Mouse (Mus musculus): ENCODE measurements around the gene Bnip2. TPM values are rescaled to one million over a fixed set of nuclear protein-coding genes. Genes with fewer than 3 reads are reported as not detected.
"Not testable (repeated sequence)": the region's sequence is repeated elsewhere in the genome, so short reads cannot be mapped to it uniquely, and the experiment has no call there.

Gene Bnip2
- polyA plus RNA-seq, 1 experiment from 2014 or later: 73.8 TPM

DNA sequence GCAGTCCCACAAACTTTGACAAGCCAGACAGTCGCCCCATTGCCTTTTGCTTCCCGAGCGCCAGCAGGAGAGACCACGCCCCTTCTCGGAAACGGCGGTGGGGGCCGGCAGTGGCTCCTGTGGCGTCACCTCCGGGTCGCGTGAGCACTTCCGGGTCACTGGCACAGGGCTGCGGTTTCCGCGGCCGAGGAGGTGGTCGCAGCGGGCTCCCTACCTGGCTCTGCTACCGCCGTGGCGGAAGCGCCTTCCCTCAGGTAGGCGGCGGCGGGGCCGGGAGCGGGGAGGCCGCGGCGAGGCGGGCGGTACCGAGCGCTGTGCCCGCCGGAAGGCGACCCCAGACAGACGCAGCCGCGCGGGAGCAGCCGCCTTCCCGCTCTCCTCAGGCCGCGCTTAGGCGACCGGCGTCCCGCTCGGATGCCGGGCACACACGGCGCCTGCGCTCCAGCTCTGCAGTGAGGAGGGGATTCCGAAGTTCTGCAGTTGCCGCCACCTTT, 23.2 kb downstream of the Bnip2 start, which contains the start of gene Gtf2a2:
Gene Gtf2a2 (plus strand): TSS at position 143 of the 494 bp plus-strand sequence.
- H3K36me3 ChIP-seq (replicated peaks): peaks cover 19% of the 10 kb centered on the region; the same call in 1 of the 2 replicates
- under 1% methylated on average over 57 of the region's 57 CpGs for WGBS

DNA sequence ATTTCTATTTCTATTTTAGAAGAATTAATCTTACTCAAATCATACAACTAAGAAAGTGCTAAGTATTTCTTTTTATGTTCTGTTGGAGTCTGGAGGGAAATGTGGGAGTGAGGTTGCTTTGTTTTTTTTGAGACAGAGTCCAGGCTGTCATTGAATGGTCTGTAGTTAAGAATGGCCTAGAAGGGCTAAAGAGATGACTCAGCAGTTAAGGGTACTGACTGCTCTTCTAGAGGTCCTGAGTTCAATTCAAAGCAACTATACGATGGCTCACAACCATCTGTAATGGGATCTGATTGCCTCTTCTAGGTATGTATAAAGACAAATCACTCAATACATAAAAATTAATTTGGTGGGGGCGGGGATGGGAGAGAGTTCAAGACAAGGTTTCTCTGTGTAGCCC, 26.4 kb downstream of the Bnip2 start:
- Histone ChIP-seq H3K4me2 (no peak overlapping the region), H3K9me3 (no peaks in the 10 kb centered on the region), H3K9ac (no peak overlapping the region), H3K4me3 (no peak overlapping the region), H3K27me3 (replicated peaks) (no peaks in the 10 kb centered on the region), H3K36me3 (replicated peaks) (0 out of 2 replicates have a peak, but pooled peaks cover 3% of the 10 kb centered on the region), H3K4me1 (peaks cover 23% of the 10 kb centered on the region), H3K27ac (no peak overlapping the region)
- 89% methylated on average over 2 of the region's 2 CpGs for WGBS
- ATAC-seq (replicated peaks): no peak

More for the DNA sequence above, 23.2 kb downstream of the Bnip2 start, which contains the start of gene Gtf2a2:
- H3K4me3 ChIP-seq: peak within 1 kb of the TSS; percentile 73
- peak; percentile 99 for ATAC-seq (replicated peaks)
- H3K27ac ChIP-seq: peak within 1 kb of the TSS; percentile 91
- H3K4me2 ChIP-seq: peak within 1 kb of the TSS; percentile 75
- H3K4me1 ChIP-seq: peaks cover 23% of the 10 kb centered on the region
- H3K9me3 ChIP-seq: no peaks in the 10 kb centered on the region
- H3K9ac ChIP-seq: peak within 1 kb of the TSS; percentile 91
- H3K27me3 ChIP-seq (replicated peaks): no peaks in the 10 kb centered on the region

DNA sequence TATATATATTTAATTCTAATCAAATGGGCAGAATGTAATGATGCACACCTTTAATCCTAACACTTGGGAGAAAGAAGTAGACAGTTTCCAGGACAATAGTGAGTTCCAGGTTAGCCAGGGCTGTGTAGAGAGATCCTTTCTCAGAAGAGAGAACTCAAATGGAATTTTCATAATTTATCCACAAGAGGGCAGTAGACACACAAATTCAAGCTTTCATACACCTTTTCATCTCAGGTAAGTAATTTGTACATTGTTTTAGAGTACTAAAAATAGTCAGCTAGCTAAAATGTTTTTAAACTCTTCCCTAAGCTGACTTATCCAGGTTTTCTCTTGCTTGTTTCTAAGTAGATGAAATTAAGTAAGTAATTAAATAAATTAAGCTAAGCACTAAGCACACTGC, 29.6 kb downstream of the Bnip2 start:
- no peak for ATAC-seq (replicated peaks)
- peaks cover 9% of the 10 kb centered on the region for H3K4me1 ChIP-seq
- H3K9ac ChIP-seq: no peak overlapping the region

DNA sequence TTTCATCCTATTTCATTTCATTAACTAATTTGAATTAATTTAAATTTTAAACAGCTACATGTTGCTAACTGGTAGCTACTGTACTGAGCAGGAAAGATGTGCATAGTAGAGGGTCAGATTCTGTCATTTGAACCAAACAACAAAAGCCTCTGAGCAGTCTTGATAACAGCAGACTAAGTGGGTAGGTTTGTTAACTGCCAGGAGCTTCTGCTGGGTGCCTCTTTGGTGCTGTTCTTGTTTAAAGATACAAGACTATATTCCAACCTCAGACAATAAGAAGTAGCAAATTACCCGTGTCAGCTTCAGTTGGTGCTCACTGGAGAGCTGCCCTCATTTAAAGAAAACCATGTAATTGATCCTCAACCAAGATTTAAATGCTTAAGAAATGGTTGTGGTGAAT, 32.3 kb downstream of the Bnip2 start:
- Histone ChIP-seq H3K36me3 (replicated peaks) (0 out of 2 replicates have a peak, but pooled peaks cover 3% of the 10 kb centered on the region), H3K9ac (no peak overlapping the region), H3K27me3 (replicated peaks) (no peaks in the 10 kb centered on the region), H3K4me2 (no peak overlapping the region), H3K27ac (no peak overlapping the region), H3K4me3 (no peak overlapping the region), H3K9me3 (no peaks in the 10 kb centered on the region), H3K4me1 (no peaks in the 10 kb centered on the region)
- ATAC-seq (replicated peaks): no peak
- WGBS: 76% methylated on average over 1 of the region's 1 CpGs

More for the DNA sequence above, 29.6 kb downstream of the Bnip2 start:
- Histone ChIP-seq H3K4me2 (no peak overlapping the region), H3K9me3 (no peaks in the 10 kb centered on the region), H3K4me3 (no peak overlapping the region), H3K27me3 (replicated peaks) (no peaks in the 10 kb centered on the region), H3K36me3 (replicated peaks) (0 out of 2 replicates have a peak, but pooled peaks cover 3% of the 10 kb centered on the region), H3K27ac (no peak overlapping the region)

DNA sequence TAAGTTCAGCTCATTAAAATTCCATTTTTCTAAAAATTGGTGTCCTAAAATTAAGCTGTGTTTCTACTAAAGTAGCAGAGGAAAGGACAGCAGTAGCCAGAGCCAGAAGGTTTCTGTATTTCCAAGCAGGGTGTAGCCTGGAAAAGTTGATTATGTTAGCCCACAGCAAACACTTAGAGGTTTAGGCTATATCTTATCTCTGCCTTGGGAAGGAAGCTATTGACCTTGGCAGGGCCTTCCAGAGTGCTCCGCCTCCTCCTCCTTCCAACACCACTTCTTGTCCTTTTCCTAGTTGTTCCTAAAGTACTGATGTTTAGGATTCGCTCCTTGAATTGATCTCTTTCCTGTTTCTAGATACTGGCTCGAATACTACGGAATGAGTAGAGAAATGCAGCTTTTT, 32.8 kb downstream of the Bnip2 start:
- no peaks in the 10 kb centered on the region for H3K9me3 ChIP-seq
- no peak overlapping the region for H3K9ac ChIP-seq
- no peak for ATAC-seq (replicated peaks)
- H3K4me2 ChIP-seq: no peak overlapping the region
- no peak overlapping the region for H3K4me3 ChIP-seq
- no peaks in the 10 kb centered on the region for H3K4me1 ChIP-seq
- H3K27me3 ChIP-seq (replicated peaks): no peaks in the 10 kb centered on the region
- H3K36me3 ChIP-seq (replicated peaks): 0 out of 2 replicates have a peak, but pooled peaks cover 3% of the 10 kb centered on the region
- 95% methylated on average over 4 of the region's 4 CpGs for WGBS
- H3K27ac ChIP-seq: no peak overlapping the region

DNA sequence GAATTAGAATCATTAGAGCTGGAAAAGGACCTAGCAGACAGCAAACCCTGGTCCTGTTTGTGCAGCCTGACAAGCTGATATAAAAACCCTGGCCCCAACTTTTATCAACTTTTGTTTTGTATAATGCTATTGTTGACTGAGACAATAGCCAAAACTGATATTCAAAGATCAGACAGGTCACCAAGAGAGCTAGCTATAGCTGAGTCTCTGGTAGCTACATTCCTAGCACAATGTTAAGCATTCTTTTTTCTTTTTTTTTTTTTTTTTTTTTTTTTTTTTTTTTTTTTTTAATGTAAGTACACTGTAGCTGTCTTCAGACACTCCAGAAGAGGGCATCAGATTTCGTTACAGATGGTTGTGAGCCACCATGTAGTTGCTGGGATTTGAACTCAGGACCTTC, 34.3 kb downstream of the Bnip2 start:
- H3K9ac ChIP-seq; H3K27ac ChIP-seq; H3K4me1 ChIP-seq; ATAC-seq (replicated peaks); H3K4me2 ChIP-seq; H3K4me3 ChIP-seq; H3K27me3 ChIP-seq (replicated peaks); H3K36me3 ChIP-seq (replicated peaks); H3K9me3 ChIP-seq: not testable (repeated sequence)
- 68% methylated on average over 1 of the region's 1 CpGs for WGBS

DNA sequence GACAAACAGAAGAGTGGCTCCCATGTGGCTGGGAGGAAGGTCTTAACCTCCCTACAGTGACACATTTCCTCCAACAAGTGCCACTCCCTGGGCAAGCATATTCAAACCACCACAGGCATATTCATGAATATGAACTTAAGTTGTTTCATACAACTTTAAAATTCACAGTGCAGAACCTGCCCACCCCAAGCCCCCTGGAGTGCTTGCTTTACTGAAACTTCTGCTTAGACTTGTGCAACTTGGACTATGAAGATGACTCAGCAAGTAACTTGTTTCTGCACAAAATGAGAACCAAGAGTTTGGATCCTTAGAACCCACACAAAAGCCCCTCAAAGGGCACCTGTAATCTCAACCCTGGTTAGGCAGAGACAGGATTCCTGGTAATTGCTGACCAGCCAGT, 35.4 kb downstream of the Bnip2 start:
- 0 out of 2 replicates have a peak, but pooled peaks cover 3% of the 10 kb centered on the region for H3K36me3 ChIP-seq (replicated peaks)
- H3K27me3 ChIP-seq (replicated peaks): no peaks in the 10 kb centered on the region
- no peak overlapping the region for H3K4me3 ChIP-seq
- H3K27ac ChIP-seq: no peak overlapping the region
- no peak overlapping the region for H3K9ac ChIP-seq
- ATAC-seq (replicated peaks): no peak
- no peaks in the 10 kb centered on the region for H3K4me1 ChIP-seq
- H3K9me3 ChIP-seq: no peaks in the 10 kb centered on the region
- no peak overlapping the region for H3K4me2 ChIP-seq

DNA sequence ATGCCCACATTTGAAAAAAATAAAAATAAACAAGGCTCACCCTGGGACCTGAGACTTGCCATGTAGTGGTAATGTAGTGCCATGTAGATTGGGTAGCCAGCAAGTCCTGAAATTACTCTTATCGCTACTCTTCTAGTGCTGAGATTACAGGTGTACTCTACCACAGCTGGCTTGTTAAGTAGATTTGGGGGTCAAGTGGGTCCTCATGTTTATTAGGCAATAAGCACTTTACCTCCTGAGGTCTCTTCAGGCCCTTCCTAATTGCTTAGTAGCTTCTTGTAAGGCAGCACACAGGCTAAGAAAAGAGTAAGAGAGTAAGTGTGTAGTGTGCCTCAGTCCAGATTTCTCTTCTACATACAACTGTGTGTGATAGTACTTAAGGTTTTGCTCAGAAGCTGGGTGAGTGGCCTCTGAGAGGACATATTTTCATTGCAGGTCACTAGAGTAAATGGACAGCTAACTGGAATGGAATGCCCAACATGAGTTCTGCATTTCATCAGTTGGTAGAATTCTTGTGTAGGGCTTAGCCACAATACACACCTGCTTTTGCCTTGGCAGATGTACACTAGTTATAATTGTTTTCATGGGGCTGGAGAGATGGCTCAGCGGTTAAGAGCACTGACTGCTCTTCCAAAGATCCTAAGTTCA, 36.2 kb downstream of the Bnip2 start:
- no peaks in the 10 kb centered on the region for H3K36me3 ChIP-seq (replicated peaks)
- no peak overlapping the region for H3K4me3 ChIP-seq
- no peak overlapping the region for H3K4me2 ChIP-seq
- WGBS: 91% methylated on average over 2 of the region's 2 CpGs
- H3K27ac ChIP-seq: no peak overlapping the region
- H3K4me1 ChIP-seq: no peaks in the 10 kb centered on the region
- H3K27me3 ChIP-seq (replicated peaks): no peaks in the 10 kb centered on the region
- H3K9me3 ChIP-seq: no peaks in the 10 kb centered on the region
- H3K9ac ChIP-seq: no peak overlapping the region
- ATAC-seq (replicated peaks): no peak

DNA sequence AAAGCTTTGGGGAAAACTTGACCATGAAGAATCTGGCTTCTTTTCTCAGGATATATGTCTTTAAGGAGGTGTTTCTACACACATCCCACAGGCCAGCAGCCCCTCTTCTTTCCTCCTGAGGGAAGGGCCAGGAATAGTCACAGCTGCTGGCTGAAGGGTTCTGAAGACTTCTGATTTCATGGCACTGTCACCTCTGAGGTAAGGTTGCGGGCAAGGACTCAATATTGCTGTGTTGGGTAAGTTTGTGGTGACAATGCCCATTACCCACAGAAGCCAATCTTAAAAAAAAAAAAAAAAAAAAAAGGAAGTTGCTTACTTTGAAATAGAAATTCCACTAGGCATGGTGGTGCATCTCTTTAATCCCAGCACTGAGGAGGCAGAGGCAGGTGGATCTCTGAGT, 42.9 kb downstream of the Bnip2 start:
- Histone ChIP-seq H3K27ac (no peak overlapping the region), H3K4me1 (no peaks in the 10 kb centered on the region), H3K9me3 (no peaks in the 10 kb centered on the region), H3K4me3 (no peak overlapping the region), H3K27me3 (replicated peaks) (no peaks in the 10 kb centered on the region), H3K9ac (no peak overlapping the region), H3K36me3 (replicated peaks) (no peaks in the 10 kb centered on the region), H3K4me2 (no peak overlapping the region)
- 83% methylated on average over 1 of the region's 1 CpGs for WGBS
- no peak for ATAC-seq (replicated peaks)

DNA sequence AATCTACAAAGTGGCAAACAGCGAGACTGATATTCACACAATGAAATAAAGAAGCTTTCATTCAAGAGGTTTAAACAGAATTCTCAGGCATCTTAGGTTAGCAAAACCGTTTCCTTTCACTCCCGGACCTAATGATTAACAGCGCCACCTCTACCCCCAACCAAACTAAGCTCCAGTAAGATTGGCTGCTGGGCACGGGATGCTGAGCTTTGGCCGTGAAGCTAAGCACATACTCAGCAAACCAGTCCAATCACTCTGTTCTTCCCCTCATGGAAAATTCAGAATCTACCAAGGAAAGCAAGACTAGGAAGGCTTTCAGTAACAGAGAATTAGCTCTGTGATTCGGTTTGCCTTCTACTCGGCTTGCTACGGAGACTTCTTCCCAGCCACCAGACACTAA, 43.8 kb downstream of the Bnip2 start:
- H3K27ac ChIP-seq: no peak overlapping the region

DNA sequence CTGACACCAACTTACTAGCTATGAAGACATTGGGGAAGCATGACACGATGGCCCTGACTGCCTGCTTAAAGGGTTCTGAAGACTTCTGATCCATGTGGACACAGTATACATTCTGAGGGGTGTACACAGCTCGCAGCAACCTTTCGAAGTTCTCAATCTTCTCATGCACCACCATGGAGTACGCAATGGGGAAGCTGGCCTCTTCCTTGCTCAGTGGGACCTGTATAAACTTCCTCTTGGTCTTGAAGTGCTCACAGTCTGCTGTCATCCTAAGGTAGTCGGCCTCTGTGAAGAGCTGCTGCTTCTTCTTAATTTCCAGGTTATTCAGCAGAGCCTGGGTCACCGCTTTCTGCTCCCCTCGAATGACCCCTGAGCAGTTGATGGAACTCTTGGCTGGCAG, 45.4 kb downstream of the Bnip2 start:
- no peak for ATAC-seq (replicated peaks)
- no peaks in the 10 kb centered on the region for H3K4me1 ChIP-seq
- no peak overlapping the region for H3K9ac ChIP-seq
- H3K4me2 ChIP-seq: no peak overlapping the region
- H3K9me3 ChIP-seq: no peaks in the 10 kb centered on the region
- no peaks in the 10 kb centered on the region for H3K36me3 ChIP-seq (replicated peaks)
- H3K27me3 ChIP-seq (replicated peaks): no peaks in the 10 kb centered on the region
- 92% methylated on average over 7 of the region's 7 CpGs for WGBS
- no peak overlapping the region for H3K4me3 ChIP-seq
- H3K27ac ChIP-seq: no peak overlapping the region

More for the DNA sequence above, 43.8 kb downstream of the Bnip2 start:
- Histone ChIP-seq H3K4me2 (no peak overlapping the region), H3K27me3 (replicated peaks) (no peaks in the 10 kb centered on the region), H3K4me1 (no peaks in the 10 kb centered on the region), H3K36me3 (replicated peaks) (no peaks in the 10 kb centered on the region), H3K9me3 (no peaks in the 10 kb centered on the region), H3K4me3 (no peak overlapping the region), H3K9ac (no peak overlapping the region)
- 78% methylated on average over 9 of the region's 9 CpGs for WGBS
- no peak for ATAC-seq (replicated peaks)

DNA sequence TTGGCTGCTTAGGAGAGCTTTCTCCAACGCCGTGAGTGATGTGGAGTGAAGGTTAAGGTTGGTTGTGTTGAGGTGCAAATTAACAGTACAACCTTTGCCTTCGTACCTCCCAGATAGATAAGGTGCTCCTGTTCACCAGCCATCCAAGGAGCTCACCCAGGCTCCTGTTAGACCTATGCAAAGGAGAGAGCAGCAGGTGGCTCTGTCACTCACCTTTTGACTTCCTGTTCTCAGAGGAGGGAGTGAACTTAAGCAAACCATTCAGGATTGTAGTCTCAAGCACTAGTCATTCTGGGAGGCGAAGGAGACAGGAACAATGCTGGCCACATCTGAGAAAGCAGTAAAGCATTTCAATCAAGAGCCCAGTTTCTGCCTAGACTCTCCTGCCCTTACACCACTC, 47.4 kb downstream of the Bnip2 start:
- Histone ChIP-seq H3K27me3 (replicated peaks) (no peaks in the 10 kb centered on the region), H3K4me2 (no peak overlapping the region), H3K27ac (no peak overlapping the region), H3K4me3 (no peak overlapping the region), H3K36me3 (replicated peaks) (no peaks in the 10 kb centered on the region), H3K4me1 (no peaks in the 10 kb centered on the region), H3K9ac (no peak overlapping the region), H3K9me3 (no peaks in the 10 kb centered on the region)
- 87% methylated on average over 4 of the region's 4 CpGs for WGBS
- no peak for ATAC-seq (replicated peaks)

DNA sequence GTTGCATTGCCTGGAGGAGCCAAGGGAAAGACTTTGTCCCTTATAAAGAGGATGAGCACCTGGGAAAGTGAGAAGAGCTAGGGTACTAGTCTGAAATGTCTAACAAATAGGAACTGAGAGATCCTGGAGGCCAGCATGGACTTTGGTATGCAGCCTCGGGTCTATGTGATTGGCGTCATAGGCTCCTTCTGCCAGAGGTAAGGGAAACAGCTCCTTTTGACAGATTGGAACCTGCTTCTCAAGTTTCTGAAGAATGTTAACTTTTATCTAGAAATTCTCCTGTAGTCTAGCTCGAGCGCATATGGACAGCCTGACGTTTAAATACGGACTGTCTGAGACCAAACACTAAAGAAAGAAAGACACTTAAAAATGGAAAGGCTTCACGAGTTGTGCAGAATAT, 48.7 kb downstream of the Bnip2 start, which contains the start of gene Gcnt3:
Gene Gcnt3 (minus strand): TSS at position 101 of the 400 bp plus-strand sequence.
- ATAC-seq (replicated peaks): no peak

More for the DNA sequence above, 48.7 kb downstream of the Bnip2 start, which contains the start of gene Gcnt3:
- Histone ChIP-seq H3K4me1 (no peaks in the 10 kb centered on the region), H3K4me3 (no peak within 1 kb of the TSS), H3K27me3 (replicated peaks) (no peaks in the 10 kb centered on the region), H3K27ac (no peak within 1 kb of the TSS), H3K9ac (no peak within 1 kb of the TSS), H3K9me3 (no peaks in the 10 kb centered on the region), H3K36me3 (replicated peaks) (no peaks in the 10 kb centered on the region), H3K4me2 (no peak within 1 kb of the TSS)
- 92% methylated on average over 7 of the region's 7 CpGs for WGBS

All from midbrain, embryonic 15.5 days (tissue).